Mouse (Mus musculus): Measurements from ENCODE around the gene Klk12.

Klk12 gene

DNA sequence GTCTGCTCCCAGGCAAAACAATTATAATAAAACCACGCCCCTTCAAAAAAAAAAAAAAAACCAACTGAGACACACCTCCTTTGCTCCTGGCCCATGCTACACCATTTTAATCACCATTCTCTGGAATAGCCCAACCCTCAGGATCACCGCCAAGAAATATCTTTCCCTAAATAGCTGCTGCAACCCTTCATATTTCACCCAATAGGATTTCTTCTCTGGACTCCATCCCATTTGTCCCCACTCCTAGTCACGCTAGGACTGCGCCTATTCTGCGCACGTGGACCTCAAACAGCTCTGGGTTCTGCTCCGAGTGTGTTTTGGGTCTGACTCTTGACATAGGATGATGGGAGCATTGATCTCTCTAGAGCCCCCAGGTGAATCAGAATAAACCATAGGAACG, 27.7 kb downstream of the Klk12 start:
- no peak for DNase-seq (ENCODE audit: low spot score)

DNA sequence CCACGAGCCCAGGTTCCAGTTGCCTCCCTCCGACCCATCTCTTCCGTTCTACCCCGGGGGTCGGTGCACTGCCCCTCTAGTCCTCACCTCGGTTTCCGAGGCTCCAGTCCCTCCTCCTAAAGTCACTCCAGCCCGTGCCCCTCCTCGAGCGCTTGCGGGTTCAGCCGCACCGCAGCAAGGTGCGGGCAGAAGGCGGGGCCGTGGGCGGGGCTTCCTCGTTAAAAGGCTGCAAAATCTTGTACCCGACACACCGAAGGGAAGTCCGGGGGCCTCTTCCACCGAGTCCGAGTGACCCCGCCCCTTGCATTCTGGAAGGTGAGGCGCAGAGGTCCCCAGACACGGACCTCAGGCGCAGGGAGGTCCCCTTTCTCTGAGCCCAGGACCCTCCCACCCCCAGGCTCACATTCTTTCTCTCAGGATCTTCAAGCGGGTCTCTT, 28.7 kb downstream of the Klk12 start, which contains the start of gene Klk8:
Gene Klk8 (plus strand): TSS at position 245 of the 437 bp plus-strand sequence.
- no peak for DNase-seq (ENCODE audit: low spot score)

DNA sequence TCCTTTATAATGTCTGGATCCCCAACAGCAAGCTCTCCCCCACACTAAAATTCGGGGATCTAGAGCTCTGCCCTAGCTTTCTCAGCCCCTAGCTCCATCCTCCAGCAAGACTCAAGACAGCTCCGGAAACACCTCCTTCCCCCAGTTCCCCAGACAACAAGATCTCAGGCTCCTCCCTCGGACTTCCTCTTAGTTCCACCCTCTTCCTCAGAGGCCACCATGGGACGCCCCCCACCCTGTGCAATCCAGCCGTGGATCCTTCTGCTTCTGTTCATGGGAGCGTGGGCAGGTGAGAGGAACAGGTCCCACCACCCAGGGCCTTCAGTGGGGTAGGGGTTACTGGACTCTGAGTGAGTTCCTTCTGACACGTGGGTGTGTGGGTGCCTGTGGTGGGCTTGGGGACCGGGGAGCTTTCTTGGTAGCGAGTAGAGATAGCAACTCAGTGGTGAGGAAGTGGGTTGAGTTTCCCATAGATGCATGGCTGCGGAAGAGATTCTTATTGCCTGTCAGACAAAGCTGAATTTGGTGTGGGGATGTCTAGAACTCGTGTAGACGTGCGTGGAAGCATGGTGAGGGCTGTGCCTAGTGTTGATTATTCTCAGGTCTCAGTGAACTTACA, 29.3 kb downstream of the Klk12 start:
- no peak for DNase-seq (ENCODE audit: low spot score)

DNA sequence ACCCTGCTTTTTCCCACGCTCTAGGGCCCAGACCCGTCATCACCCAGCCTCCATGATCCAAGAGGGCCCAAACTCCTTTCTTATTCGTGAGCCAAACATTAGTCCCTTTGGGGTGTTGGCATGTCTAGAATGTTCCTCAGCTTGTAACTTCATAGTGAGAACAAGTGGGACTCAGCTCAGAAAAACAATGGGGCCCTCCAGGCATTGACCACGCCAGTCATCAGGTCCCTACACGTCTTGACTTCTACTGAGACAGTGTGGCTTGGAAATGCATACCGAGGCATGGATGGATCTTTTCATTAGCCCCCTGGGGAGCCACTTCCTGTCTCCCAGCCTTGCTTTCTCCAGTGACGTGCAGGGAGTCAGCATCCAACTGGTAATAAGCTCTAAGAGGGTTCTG, 31.2 kb downstream of the Klk12 start:
- DNase-seq (ENCODE audit: low spot score): no peak

DNA sequence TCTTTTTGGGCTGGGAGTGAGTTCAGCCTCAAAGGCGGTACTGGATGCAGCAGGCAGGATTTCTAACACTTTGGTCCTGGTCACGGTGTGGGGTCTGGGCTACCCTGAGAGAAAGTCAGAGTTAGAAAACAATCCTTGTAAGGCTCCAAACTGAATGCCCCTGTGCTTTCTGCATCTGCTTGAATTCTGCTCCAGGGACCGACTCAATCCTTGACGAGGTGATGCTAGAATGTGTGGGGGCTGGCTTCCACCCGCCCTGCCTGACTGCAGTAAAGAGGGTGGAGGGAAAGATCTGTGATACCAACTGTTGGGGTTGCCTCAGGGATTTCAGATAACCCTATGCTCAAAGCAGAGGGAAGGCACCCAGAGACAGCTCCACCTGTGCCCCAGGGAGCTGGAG, 42.3 kb downstream of the Klk12 start, which contains the start of gene Klk7:
Gene Klk7 (plus strand): TSS at position 301 of the 400 bp plus-strand sequence.
- DNase-seq (ENCODE audit: low spot score): no peak

DNA sequence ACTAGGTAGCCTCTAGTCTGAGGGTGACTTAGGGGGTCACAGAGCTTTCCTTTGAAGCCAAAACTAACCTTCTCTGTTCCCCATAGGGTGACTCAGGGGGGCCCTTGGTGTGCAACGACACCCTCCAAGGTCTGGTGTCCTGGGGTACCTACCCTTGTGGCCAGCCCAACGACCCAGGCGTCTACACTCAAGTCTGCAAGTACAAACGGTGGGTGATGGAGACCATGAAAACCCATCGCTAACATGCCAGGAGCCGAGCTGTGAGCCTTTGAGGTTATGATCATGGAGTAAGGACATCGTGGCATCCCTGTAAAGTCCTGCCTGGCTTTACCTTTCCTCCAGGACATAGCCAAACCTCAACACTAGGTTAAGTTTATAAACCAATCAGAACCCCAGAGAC, 46.5 kb downstream of the Klk12 start:
- DNase-seq (ENCODE audit: low spot score): no peak

DNA sequence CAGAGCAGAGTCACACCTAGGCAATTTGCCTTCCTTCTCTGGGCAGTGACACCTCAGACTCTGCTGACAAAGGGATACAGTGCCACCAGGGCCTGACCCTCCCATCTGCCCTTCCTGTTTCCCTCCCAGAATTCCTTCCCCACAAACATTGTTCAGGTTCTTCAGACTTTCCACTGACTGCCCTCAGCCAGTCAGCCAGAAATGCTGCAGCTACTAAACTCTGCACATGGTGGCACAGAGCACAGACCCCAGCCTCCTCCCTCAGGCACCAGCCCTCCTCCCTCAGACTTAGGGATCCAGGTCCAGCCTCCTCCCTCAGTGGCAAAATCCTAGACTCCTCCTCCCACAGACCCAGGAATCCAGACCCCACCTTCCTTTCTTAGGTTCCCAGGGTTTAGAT, 48.0 kb downstream of the Klk12 start:
- DNase-seq (ENCODE audit: low spot score): no peak

DNA sequence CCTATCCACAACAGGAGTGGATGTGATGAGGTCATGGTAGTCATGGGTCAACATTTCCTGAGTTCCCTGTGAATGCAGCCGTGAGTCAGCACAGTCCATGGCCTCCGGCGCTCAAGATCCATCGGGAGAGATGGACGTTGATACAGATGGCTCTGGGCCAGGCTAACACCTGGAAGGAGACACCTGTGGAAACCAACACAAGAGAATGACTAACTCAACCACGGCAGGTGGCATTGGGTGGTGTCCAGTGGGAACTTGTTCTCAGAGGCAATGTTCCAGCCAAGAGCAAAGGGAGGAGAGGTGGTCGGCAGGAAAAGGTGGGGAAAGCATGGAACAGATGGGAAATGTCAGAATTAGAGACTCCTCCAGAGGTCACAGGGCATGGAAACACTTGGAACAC, 52.9 kb downstream of the Klk12 start:
- DNase-seq (ENCODE audit: low spot score): no peak
